Mouse (Mus musculus): Measurements from ENCODE around the gene Cyp2w1.

DNA sequence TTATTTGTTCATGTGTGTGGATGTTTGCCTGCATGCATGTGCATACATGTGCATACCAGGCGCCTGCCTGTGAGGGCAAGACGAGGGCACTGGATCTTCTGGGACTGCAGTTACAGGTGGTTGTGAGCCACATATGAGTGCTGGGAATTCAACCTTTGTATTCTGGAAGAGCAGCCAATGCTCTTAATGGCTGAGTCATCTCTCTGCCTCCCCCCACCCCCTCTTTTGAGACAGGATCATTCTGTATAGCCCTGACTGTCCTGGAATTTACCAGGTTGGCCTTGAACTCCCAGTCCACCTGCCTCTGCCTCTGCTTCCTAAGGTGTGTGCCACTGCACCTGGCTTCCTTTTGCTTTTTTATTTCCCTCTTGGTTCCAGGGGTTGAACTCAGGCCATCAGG lies 22.4 kb downstream of the Cyp2w1 start:
- TF ChIP-seq CTCF (conservative IDR thresholded peaks at IDR 0.05; ENCODE audit: low read length) = no peak
- TF ChIP-seq NANOG (IDR thresholded peaks at IDR 0.05; ENCODE audit: borderline replicate concordance, low read length) = no peak
- TF ChIP-seq POU5F1 (IDR thresholded peaks at IDR 0.05; ENCODE audit: borderline replicate concordance, low read length) = no peak
